Mouse (Mus musculus) ES-E14 (cell line): Measurements from ENCODE around the gene Rfc2.

Experiments used
- CHD2 ChIP-seq: IDR thresholded peaks from 2 replicates; pipeline ENCODE4 v1.6.1; 2014; ENCODE audit warnings: mild to moderate bottlenecking, low read depth, low read length, inconsistent platforms
- HCFC1 ChIP-seq: IDR thresholded peaks from 2 replicates; pipeline ENCODE4 v1.6.1; 2012; ENCODE audit warnings: low read length, inconsistent platforms, borderline replicate concordance; ENCODE audit not compliant: insufficient read depth
- MAFK ChIP-seq: IDR thresholded peaks from 2 replicates; pipeline ENCODE4 v1.6.1; 2014; ENCODE audit warnings: mild to moderate bottlenecking, low read depth, low read length, inconsistent platforms; ENCODE audit not compliant: insufficient read depth
- ZC3H11A ChIP-seq: IDR thresholded peaks from 2 replicates; pipeline ENCODE4 v1.6.1; 2012; ENCODE audit warnings: low read depth, mild to moderate bottlenecking, inconsistent platforms, low read length, borderline replicate concordance
- ZNF384 ChIP-seq: IDR thresholded peaks from 2 replicates; pipeline ENCODE4 v1.6.1; 2012; ENCODE audit warnings: low read depth, low read length, inconsistent platforms

DNA sequence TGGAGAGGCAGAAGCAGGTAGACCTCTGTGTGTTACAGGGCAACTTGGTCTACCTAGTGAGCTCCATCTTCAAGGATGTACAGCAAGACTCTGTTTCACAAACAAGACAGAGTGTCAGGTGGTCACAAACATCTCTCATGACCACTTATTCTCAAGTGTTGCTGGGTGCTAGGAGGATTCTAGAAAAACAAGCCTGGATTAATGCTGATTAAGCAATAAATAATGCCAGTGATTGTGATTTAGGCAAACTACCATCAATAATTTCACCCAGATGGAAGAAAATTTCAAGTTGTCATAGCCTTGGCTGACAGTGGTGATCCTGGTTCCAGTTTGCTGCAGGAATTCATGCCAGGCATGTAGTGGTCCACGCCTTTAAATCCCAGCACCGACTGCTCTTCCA, 16.9 kb upstream of the Rfc2 start:
- no peak for TF ChIP-seq HCFC1
- TF ChIP-seq ZC3H11A, result no peak
- TF ChIP-seq MAFK, result peak; percentile 83
- TF ChIP-seq ZNF384, result no peak
- TF ChIP-seq CHD2, result no peak
